Mouse (Mus musculus) cerebellum, adult 11 months (tissue): Measurements from ENCODE around the gene Oog1.
"Not testable (repeated sequence)": the region's sequence is repeated elsewhere in the genome, so short reads cannot be mapped to it uniquely, and the experiment has no call there.

Experiments
- DNase-seq: peaks from one replicate; pipeline ENCODE4 v3.0.0; 2022

The Oog1 gene

GRCm38 (mm10) chr12:87602388-87602787, at the start of gene Oog1:
Gene Oog1, plus strand, starts transcription at chr12:87602688.
- DNase-seq = not testable (repeated sequence)

- not testable (repeated sequence) for DNase-seq
Observed at GRCm38 (mm10) chr12:87601388-87601787, 1.1 kb upstream of the Oog1 start.

- DNase-seq = not testable (repeated sequence)
Observed at GRCm38 (mm10) chr12:87618569-87618968, 16.1 kb downstream of the Oog1 start, which contains the start of gene Gm4027. Gene Gm4027, plus strand, starts transcription at chr12:87618869.

DNA sequence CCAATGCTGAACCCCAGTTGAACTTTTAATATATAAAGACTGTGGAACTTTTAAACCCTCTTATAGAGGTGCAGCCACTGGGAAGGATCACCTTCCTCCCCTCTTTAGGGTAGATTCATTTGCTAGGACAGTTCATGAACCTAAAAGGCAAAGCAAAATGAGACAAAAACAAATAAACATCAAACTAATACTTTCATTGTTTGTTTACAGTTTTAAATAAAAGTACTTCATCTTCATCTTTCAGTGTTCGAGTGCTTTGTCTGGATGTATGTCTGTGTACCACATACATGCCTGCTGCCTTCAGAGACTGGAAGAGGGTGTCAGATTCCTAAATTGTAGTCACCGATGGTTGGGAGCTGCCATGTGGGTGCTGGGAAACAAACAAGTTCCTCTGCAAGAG, 42.0 kb downstream of the Oog1 start, which contains the start of gene Gm16381:
Gene Gm16381, minus strand, starts transcription at position 101 of the 400 bp plus-strand sequence.
- not testable (repeated sequence) for DNase-seq

DNA sequence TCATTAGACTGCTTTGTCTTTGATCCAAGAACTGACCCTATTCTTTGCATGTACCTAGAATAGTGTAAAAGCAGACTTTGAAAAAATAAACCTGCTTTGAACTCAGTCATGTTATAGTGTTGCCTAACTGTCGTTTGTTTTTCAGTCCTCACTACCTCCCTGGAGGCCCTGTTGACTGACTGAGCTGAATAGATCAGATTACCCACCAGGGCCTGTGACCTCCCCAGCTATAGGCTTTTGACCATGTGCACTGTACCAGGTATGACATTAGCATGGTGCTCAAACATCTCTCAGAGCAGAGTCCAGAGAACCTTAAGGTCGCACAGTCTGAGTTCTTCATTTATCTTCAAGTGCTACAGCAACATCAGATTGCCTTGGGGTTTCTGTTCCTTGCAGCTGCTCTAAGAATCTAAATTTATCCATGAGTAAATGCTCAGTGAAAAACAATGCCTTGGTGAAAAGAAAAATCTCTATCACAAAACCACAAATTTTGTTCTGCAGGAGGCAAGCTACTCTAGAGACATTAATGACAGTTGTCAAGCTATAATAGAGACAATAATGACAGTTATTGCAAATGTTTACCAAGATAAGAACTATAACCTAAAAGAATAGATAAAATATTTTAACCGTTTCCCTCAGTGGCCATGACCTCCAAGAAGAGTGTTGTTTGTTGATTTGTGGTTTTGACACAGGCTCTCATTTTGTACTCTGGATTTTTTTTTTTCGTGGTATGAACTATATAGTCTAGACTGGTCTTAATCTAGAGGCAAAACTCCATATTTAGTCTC, 50.6 kb downstream of the Oog1 start:
- not testable (repeated sequence) for DNase-seq
